Mouse (Mus musculus) heart, postnatal 0 days (tissue): ENCODE measurements at regions not wholly inside any gene's neighbourhood (a gene's known extent, or its start where the extent isn't known, plus 50 kb on each side); places are given as distances from the start of the nearest gene placed in this dataset.
"Not testable (repeated sequence)": the region's sequence is repeated elsewhere in the genome, so short reads cannot be mapped to it uniquely, and the experiment has no call there.

Experiments
- ATAC-seq: fragments of 200-750 bp; cut with Nextera tagmentation; 2 replicates; pipeline ENCODE4 v1.8.0; 2017; ENCODE audit warnings: low read depth, moderate number of reproducible peaks, moderate library complexity; ENCODE audit not compliant: insufficient read depth
- DNase-seq: peaks from one replicate; pipeline ENCODE4 v3.0.0-alpha.2; 2016; ENCODE audit warnings: low spot score
- H3K27ac ChIP-seq: fragments of 300-500 bp; sonication (generic); 2 replicates; pipeline ENCODE4 v1.5.1; 2014; ENCODE audit warnings: low read depth, mild to moderate bottlenecking
- H3K27me3 ChIP-seq: fragments of 300-500 bp; sonication (generic); 2 replicates; pipeline ENCODE4 v1.6.1; 2014; ENCODE audit warnings: low read length, mixed read lengths; ENCODE audit not compliant: control insufficient read depth, insufficient read depth
- H3K36me3 ChIP-seq: fragments of 300-500 bp; sonication (generic); replicated peaks from 2 replicates; pipeline ENCODE4 v1.6.1; 2014; ENCODE audit warnings: low read length, mixed read lengths; ENCODE audit not compliant: control insufficient read depth, insufficient read depth
- H3K4me1 ChIP-seq: fragments of 300-500 bp; sonication (generic); 2 replicates; pipeline ENCODE4 v1.6.1; 2014; ENCODE audit warnings: antibody characterized with exemption; ENCODE audit not compliant: control insufficient read depth, insufficient read depth
- H3K4me2 ChIP-seq: fragments of 300-500 bp; sonication (generic); 2 replicates; pipeline ENCODE4 v1.6.1; 2014; ENCODE audit warnings: low read depth, mild to moderate bottlenecking, low read length, moderate library complexity
- H3K4me3 ChIP-seq: fragments of 300-500 bp; sonication (generic); 2 replicates; pipeline ENCODE4 v1.5.1; 2014; ENCODE audit warnings: low read depth, low read length
- H3K9ac ChIP-seq: fragments of 300-500 bp; sonication (generic); replicated peaks from 2 replicates; pipeline ENCODE4 v1.6.1; 2014; ENCODE audit warnings: low read depth, low read length, mixed read lengths
- H3K9me3 ChIP-seq: fragments of 300-500 bp; sonication (generic); replicated peaks from 2 replicates; pipeline ENCODE4 v1.6.1; 2016; ENCODE audit warnings: low read length; ENCODE audit not compliant: control insufficient read depth
- CTCF ChIP-seq: IDR thresholded peaks from 2 replicates; pipeline ENCODE4 v1.5.1; 2016; ENCODE audit warnings: antibody characterized with exemption, control low read depth, low read depth
- EP300 ChIP-seq: IDR thresholded peaks from 2 replicates; pipeline ENCODE4 v1.6.1; 2016; ENCODE audit warnings: antibody characterized with exemption, low read depth
- WGBS: fragments of 180-500 bp; shearing (Covaris S2); extraction: QIAGEN DNeasy Blood & Tissue Kit; methylation state at CpG from one replicate; pipeline ENCODE4 v1.1.7; 2014; 5-methylcytosine and 5-hydroxymethylcytosine counted together

DNA sequence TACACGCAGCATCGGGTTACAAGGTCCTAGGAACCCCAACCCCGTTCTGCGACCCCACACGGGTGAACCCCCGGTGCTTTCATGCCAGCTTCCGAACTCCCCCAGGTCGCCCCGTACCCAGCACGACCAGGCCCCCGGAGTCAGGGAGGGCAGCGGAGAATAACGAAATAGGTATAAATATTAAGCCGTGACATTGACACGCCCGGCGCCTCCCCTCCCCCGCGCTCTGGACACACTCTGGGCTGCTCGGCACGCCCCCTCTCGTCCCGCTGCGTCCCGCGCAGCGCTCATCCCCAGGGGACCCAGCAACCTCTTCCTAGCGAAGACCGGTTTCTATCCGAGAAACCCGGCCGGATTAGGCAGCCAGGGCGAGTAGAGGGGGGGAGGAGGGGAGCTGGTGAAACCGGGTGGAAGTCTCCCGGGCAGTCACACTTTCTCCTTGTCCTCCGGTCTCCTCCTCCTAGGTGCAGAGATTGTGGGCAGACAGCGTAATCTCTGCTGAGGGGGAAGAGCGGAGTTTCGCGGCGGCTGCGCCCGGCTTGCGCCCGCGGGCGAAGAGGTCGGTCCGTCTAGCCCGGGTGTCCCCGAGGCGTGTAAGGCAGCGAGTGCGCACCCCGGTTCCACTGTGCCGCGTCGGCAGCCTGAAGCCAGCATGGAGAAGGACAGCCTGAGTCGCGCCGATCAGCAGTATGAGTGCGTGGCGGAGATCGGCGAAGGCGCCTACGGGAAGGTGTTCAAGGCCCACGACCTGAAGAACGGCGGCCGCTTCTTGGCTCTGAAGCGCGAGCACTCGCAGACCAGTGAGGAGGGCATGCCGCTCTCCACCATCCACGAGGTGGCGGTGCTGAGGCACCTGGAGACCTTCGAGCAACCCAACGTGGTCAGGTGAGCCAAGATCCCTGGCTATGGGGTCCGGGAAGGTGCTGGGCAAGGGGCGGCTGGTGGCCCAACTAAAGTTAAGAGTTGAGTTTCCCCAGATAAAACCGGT lies 177.1 kb upstream of the Gdi2 start:
- 2% methylated on average over 82 of the region's 82 CpGs for WGBS
- peak; percentile 63 for TF ChIP-seq CTCF
- no peak for TF ChIP-seq EP300
- H3K9me3 ChIP-seq, result no peaks in the 10 kb centered on the region
- ATAC-seq (peak; percentile 62; the same call in 1 of the 2 replicates), DNase-seq (peak; percentile 19)
- no peaks in the 10 kb centered on the region for H3K36me3 ChIP-seq
- H3K4me1 ChIP-seq, result peaks cover 21% of the 10 kb centered on the region; the same call in 1 of the 2 replicates
- H3K4me3 ChIP-seq, result peak overlapping the region; percentile 58
- H3K9ac ChIP-seq, result 0 out of 2 replicates have a peak overlapping the region, but pooled peaks have one; percentile 2
- peaks cover 37% of the 10 kb centered on the region for H3K27me3 ChIP-seq
- H3K4me2 ChIP-seq, result peak overlapping the region; percentile 85
- H3K27ac ChIP-seq, result no peak overlapping the region

DNA sequence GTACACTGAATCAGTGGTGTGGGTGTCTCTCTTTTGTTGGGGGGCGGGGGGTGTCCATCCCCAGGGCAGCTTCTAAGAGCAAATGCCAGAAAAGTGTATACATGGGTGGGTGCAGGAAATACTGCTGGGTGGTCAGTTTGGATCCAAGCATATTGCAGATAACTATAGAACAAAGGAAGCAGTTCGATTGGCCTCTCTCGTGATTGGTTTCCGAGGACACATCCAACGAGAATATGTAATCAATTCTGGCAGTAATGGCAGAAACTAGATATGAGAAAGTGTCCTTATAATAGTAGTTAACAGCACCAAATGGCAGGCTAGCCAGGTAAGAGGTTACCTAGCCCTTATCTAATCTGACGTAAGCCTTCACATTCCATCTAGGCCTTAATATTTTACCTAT lies 165.2 kb upstream of the Gdi2 start:
- Histone ChIP-seq H3K4me1 (no peaks in the 10 kb centered on the region), H3K27ac (no peak overlapping the region), H3K36me3 (no peaks in the 10 kb centered on the region), H3K4me3 (no peak overlapping the region), H3K27me3 (no peaks in the 10 kb centered on the region), H3K9ac (no peak overlapping the region), H3K9me3 (no peaks in the 10 kb centered on the region), H3K4me2 (no peak overlapping the region)
- whole genome bisulfite sequencing, result 65% methylated on average over 6 of the region's 6 CpGs
- ATAC-seq (no peak), DNase-seq (no peak)
- TF ChIP-seq CTCF (no peak), EP300 (no peak)

DNA sequence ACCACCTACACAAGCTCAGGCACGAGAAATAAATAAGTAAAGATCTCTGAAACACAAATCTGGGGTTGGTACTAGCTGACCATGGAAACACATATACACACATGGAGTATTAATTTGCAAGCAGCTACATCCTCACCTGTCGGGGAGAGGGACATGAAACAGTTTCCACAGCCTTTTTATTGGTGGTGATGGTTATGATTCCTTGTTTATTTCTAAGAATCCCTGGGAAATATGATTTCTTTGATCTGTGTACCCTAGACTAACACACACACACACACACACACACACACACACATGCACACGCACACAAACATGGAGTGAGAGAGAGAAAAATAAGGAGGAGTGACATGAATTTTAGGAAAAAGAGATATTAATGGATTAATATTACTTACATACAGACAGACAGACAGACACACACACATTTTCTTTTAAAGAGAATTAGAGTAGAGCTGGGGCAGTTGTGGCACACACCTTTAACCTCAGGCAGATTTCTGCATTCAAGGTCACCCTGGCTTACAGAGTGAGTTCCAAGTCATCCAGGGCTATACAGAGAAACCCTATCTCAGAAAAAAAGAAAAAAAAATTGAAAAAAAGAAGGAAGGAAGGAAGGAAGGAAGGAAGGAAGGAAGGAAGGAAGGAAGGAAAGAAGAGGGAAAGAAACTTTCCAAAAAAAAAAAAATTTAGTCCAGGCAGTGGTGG lies 164.2 kb upstream of the Gdi2 start:
- not testable (repeated sequence) for H3K9me3 ChIP-seq, ATAC-seq
- DNase-seq, result peak; percentile 48

DNA sequence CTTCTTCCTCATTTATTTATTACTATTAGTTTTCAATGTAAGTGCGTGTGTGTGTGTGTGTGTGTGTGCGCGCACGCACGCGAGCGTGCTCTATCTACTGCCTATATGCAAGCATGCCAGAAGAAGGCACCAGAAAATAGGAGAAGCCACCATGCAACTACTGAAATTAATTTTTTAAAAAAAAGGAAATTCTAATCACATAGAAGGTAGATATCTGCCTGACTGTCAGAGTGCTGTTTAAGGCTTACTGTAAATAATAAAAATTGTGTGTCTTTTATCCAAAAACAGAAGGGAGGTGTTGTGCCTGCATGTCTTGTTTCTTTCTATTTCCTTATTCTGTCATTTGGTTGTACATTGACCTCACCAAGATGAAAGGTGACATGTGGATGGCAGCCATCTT lies 163.1 kb upstream of the Gdi2 start:
- no peaks in the 10 kb centered on the region for H3K27me3 ChIP-seq
- TF ChIP-seq CTCF (no peak), EP300 (no peak)
- DNase-seq (no peak), ATAC-seq (no peak)
- no peaks in the 10 kb centered on the region for H3K36me3 ChIP-seq
- 90% methylated on average over 7 of the region's 7 CpGs for WGBS
- H3K4me1 ChIP-seq, result no peaks in the 10 kb centered on the region
- H3K27ac ChIP-seq, result no peak overlapping the region
- no peak overlapping the region for H3K9ac ChIP-seq
- H3K4me2 ChIP-seq, result no peak overlapping the region
- H3K4me3 ChIP-seq, result no peak overlapping the region
- H3K9me3 ChIP-seq, result no peaks in the 10 kb centered on the region

More for the DNA sequence above, 164.2 kb upstream of the Gdi2 start:
- WGBS, result 50% methylated on average over 3 of the region's 3 CpGs
- not testable (repeated sequence) for H3K4me3 ChIP-seq, H3K36me3 ChIP-seq, H3K4me1 ChIP-seq, H3K4me2 ChIP-seq, H3K27me3 ChIP-seq, H3K9ac ChIP-seq, H3K27ac ChIP-seq

DNA sequence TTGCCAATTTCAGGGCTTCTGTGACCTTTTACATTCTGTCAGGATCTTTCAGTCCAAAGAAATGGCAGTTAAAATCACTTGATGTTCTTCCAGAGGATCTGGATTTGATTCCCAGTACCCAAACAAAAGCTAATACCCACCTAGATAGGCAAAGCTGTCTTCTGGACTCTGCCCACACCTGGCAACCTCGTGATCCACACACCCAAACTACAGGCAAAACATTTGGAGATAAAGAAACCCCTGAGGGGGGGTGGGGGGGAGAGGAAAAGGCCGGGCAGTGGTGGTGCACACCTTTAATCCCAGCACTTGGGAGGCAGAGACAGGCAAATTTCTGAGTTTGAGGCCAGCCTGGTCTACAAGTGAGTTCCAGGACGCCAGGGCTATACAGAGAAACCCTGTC lies 160.1 kb upstream of the Gdi2 start:
- 50% methylated on average over 3 of the region's 3 CpGs for WGBS
- ATAC-seq, H3K4me2 ChIP-seq, H3K27ac ChIP-seq, DNase-seq, H3K4me3 ChIP-seq, H3K27me3 ChIP-seq, H3K9me3 ChIP-seq, H3K9ac ChIP-seq, H3K36me3 ChIP-seq, H3K4me1 ChIP-seq: not testable (repeated sequence)

DNA sequence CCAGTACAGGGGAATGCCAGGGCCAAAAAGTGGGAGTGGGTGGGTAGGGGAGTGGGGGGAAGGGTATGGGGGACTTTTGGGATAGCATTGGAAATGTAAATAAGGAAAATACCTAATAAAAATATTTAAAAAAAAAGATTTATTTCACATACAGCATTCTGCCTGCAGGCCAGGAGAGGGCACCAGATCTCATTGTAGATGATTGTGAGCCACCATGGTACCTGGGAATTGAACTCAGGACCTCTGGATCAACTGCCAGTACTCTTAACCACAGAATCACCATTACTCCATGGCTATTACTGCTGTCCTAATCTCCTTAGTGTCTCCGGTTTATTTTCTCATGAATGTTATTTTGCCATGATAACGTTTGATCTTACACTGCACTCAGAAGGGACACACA lies 132.1 kb upstream of the Gdi2 start:
- H3K9me3 ChIP-seq, H3K9ac ChIP-seq, H3K27ac ChIP-seq, H3K36me3 ChIP-seq, H3K4me2 ChIP-seq, H3K4me1 ChIP-seq, H3K4me3 ChIP-seq, ATAC-seq, DNase-seq, H3K27me3 ChIP-seq: not testable (repeated sequence)
- WGBS, result 75% methylated on average over 2 of the region's 2 CpGs
